11 mouse cellular contexts compared by ENCODE assay signal in genomic region chr16:31029739-31030485, GRCm38 (mm10). TPM values are rescaled to one million over a fixed set of nuclear protein-coding genes. Genes with fewer than 3 reads are reported as not detected.
DNase-seq lines count a peak whose midpoint lies in the region; ATAC-seq and TF ChIP-seq lines count a peak whose summit lies in the region.
"Had no signal": no experiment of that assay in that cellular context is flagged by ENCODE, and none has a peak within 500 bp of the region (broad histone marks: within the 10 kb centered on the region; RNA-seq: fewer than 3 reads in every experiment).

No protein-coding gene starts in this region.

- H3K4me2 ChIP-seq in midbrain, postnatal 0 days (ENCODE audit: low read depth, low read length, poor library complexity, severe bottlenecking) = no peak overlapping the region
- H3K4me2 ChIP-seq in midbrain, embryonic 13.5 days (replicated peaks) = no peak overlapping the region
- H3K4me2 ChIP-seq: forebrain, embryonic 15.5 days had no signal

- WGBS in kidney, adult 2 months = 60% methylated on average over 11 of the region's 11 CpGs
- WGBS in midbrain, postnatal 0 days = 45% methylated on average over 11 of the region's 11 CpGs
- WGBS in midbrain, embryonic 13.5 days = 56% methylated on average over 11 of the region's 11 CpGs
- 75% methylated on average over 11 of the region's 11 CpGs for WGBS in olfactory bulb, adult 2 months

- H3K36me3 ChIP-seq in kidney, adult 2 months (ENCODE audit: control insufficient read depth, insufficient read depth, low read length) = no peaks in the 10 kb centered on the region
- no peaks in the 10 kb centered on the region for H3K36me3 ChIP-seq in midbrain, postnatal 0 days (ENCODE audit: insufficient read depth, low read length)
- H3K36me3 ChIP-seq in midbrain, embryonic 13.5 days = no peaks in the 10 kb centered on the region
- H3K36me3 ChIP-seq: forebrain, embryonic 15.5 days had no signal

- no peak overlapping the region for H3K4me3 ChIP-seq in kidney, adult 2 months (ENCODE audit: insufficient read depth, low read depth, low read length)
- no peak overlapping the region for H3K4me3 ChIP-seq in midbrain, postnatal 0 days (ENCODE audit: low read depth, low read length)
- H3K4me3 ChIP-seq in midbrain, embryonic 13.5 days (replicated peaks) = no peak overlapping the region
- no peak overlapping the region for H3K4me3 ChIP-seq in olfactory bulb, adult 2 months (ENCODE audit: insufficient read depth, low read depth, low read length)
- H3K4me3 ChIP-seq: forebrain, embryonic 15.5 days had no signal

- H3K4me1 ChIP-seq in kidney, adult 2 months (ENCODE audit: control insufficient read depth, insufficient read depth, low read length) = no peaks in the 10 kb centered on the region
- no peaks in the 10 kb centered on the region; the same call in 1 of the 2 replicates for H3K4me1 ChIP-seq in midbrain, postnatal 0 days (ENCODE audit: insufficient read depth, low read length)
- H3K4me1 ChIP-seq in midbrain, embryonic 13.5 days (replicated peaks) = peaks cover 21% of the 10 kb centered on the region
- peaks cover 5% of the 10 kb centered on the region; the same call in 1 of the 2 replicates for H3K4me1 ChIP-seq in olfactory bulb, adult 2 months (ENCODE audit: control insufficient read depth, insufficient read depth, low read length)
- H3K4me1 ChIP-seq: forebrain, embryonic 15.5 days had no signal

- no peaks in the 10 kb centered on the region for H3K27me3 ChIP-seq in kidney, adult 2 months (replicated peaks; ENCODE audit: control insufficient read depth, insufficient read depth, low read length)
- H3K27me3 ChIP-seq in midbrain, postnatal 0 days (ENCODE audit: insufficient read depth, low read length) = no peaks in the 10 kb centered on the region
- no peaks in the 10 kb centered on the region for H3K27me3 ChIP-seq in midbrain, embryonic 13.5 days
- H3K27me3 ChIP-seq: forebrain, embryonic 15.5 days had no signal

- TF ChIP-seq CTCF in kidney, adult 2 months (conservative IDR thresholded peaks at IDR 0.05; ENCODE audit: insufficient read depth, insufficient read length, low read depth, low read length) = no peak
- TF ChIP-seq CTCF in midbrain, postnatal 0 days (IDR thresholded peaks at IDR 0.05) = no peak
- no peak for TF ChIP-seq CTCF in olfactory bulb, adult 2 months (IDR thresholded peaks at IDR 0.05; ENCODE audit: insufficient read depth, low read depth, low read length)

- peak; percentile 17 for DNase-seq in kidney, adult 2 months
- no peak for DNase-seq in kidney, postnatal 36 days
- no peak for DNase-seq in midbrain, postnatal 0 days (ENCODE audit: low spot score)
- no peak for DNase-seq in adrenal gland, adult 2 months
- no peak for DNase-seq in embryo, embryonic 10 days (ENCODE audit: low spot score)
- DNase-seq: left cerebral cortex, postnatal 4 days; thymus, postnatal 36 days had no signal

- no peaks in the 10 kb centered on the region for H3K9me3 ChIP-seq in midbrain, postnatal 0 days (ENCODE audit: low read length)
- H3K9me3 ChIP-seq in midbrain, embryonic 13.5 days = no peaks in the 10 kb centered on the region
- H3K9me3 ChIP-seq: forebrain, embryonic 15.5 days had no signal

- H3K27ac ChIP-seq in kidney, adult 2 months (ENCODE audit: insufficient read depth, low read depth, low read length) = no peak overlapping the region; the same call in 1 of the 2 replicates
- H3K27ac ChIP-seq in midbrain, postnatal 0 days (ENCODE audit: low read depth, low read length) = 0 out of 2 replicates have a peak overlapping the region, but pooled peaks have one; percentile 32
- no peak overlapping the region for H3K27ac ChIP-seq in midbrain, embryonic 13.5 days
- peak overlapping the region; percentile 55; the same call in 1 of the 2 replicates for H3K27ac ChIP-seq in olfactory bulb, adult 2 months (ENCODE audit: insufficient read depth, low read depth, low read length)
- H3K27ac ChIP-seq: forebrain, embryonic 15.5 days had no signal

- no peak for ATAC-seq in midbrain, postnatal 0 days (ENCODE audit: low FRiP score)
- ATAC-seq in midbrain, embryonic 13.5 days = no peak
- peak; percentile 33 to 54; a peak in 3 of 4 replicates for ATAC-seq in hematopoietic stem cell, adult 5-6 weeks (replicated peaks in 1 of 2; ENCODE audit: insufficient read depth in 1 of 2, low FRiP score in 2 of 2, low TSS enrichment in 1 of 2, low read depth in 1 of 2, poor library complexity in 2 of 2, severe bottlenecking in 2 of 2)
- ATAC-seq: forebrain, embryonic 15.5 days had no signal

- TF ChIP-seq POLR2A in kidney, adult 2 months (IDR thresholded peaks at IDR 0.05; ENCODE audit: low read depth, low read length) = no peak
- TF ChIP-seq POLR2A in olfactory bulb, adult 2 months (IDR thresholded peaks at IDR 0.05; ENCODE audit: insufficient read depth, low read depth, low read length) = no peak

- H3K9ac ChIP-seq in midbrain, postnatal 0 days (replicated peaks; ENCODE audit: low read length, poor library complexity, severe bottlenecking) = no peak overlapping the region
- H3K9ac ChIP-seq in midbrain, embryonic 13.5 days (replicated peaks) = no peak overlapping the region
- H3K9ac ChIP-seq: forebrain, embryonic 15.5 days had no signal

RNA-seq across cellular contexts. Expression of gene Xxylt1, which starts 51.3 kb away (rescaled TPM):
- 16.8 and 18.0 TPM in 2 replicates for polyA plus RNA-seq in kidney, adult 2 months (2012; rRNA removed)
- total RNA-seq in midbrain, postnatal 0 days (2014; rRNA removed) = 34.5 and 42.9 TPM in 2 replicates
- 17.1 and 18.2 TPM in 2 replicates for polyA plus RNA-seq in midbrain, postnatal 0 days (2015; fragmentation: Nextera tagmentation; extraction: Ambion mirVana)
- polyA plus RNA-seq in midbrain, embryonic 13.5 days (2015; fragmentation: Nextera tagmentation; extraction: Ambion mirVana) = 8.5 and 8.8 TPM in 2 replicates
- total RNA-seq in hematopoietic stem cell, adult 5-6 weeks (2017) = 9.2 and 12.6 TPM in 2 replicates
- not detected in 2 replicates for polyA plus RNA-seq in olfactory bulb, adult 2 months (2012; ENCODE audit: insufficient read depth, insufficient read length, low replicate concordance, missing spikeins)
- total RNA-seq in adrenal gland, adult 2 months (2021) = 10 to 100 TPM; 12.7 to 14.1 TPM
- polyA plus RNA-seq in adrenal gland, adult 2 months (2012; rRNA removed) = 26.1 and 28.9 TPM in 2 replicates

Comparison
In these comparisons a context has a peak if more than half of its experiments do, and no peak if none do; other contexts are left out.
1. H3K27ac ChIP-seq: peak in midbrain, postnatal 0 days (single experiment) and olfactory bulb, adult 2 months (single experiment); none in kidney, adult 2 months (single experiment) and midbrain, embryonic 13.5 days (single experiment).
2. ATAC-seq: peak in hematopoietic stem cell, adult 5-6 weeks (2 of 2); none in midbrain, postnatal 0 days (single experiment) and midbrain, embryonic 13.5 days (single experiment).